Mouse (Mus musculus) layer of hippocampus, postnatal 10 days (tissue): ENCODE measurements around the gene Taf8. TPM values are rescaled to one million over a fixed set of nuclear protein-coding genes. Genes with fewer than 3 reads are reported as not detected.

Experiments
- DNase-seq, 2 experiments: peaks; one replicate each; pipeline ENCODE4 v3.0.0; 2021; ENCODE audit warnings: low spot score in 2 of 2
- total RNA-seq, 2 experiments: library from RNA; stranded (reverse); gene quantifications; 2 replicates each; pipeline ENCODE4 v1.2.3; 2021

Taf8 gene
- total RNA-seq, 2 experiments from 2014 or later: 16.7 to 17.0 TPM

GRCm38 (mm10) chr17:47436907-47437547 is 65.1 kb downstream of the Taf8 start, which contains the start of gene 1700001C19Rik:
Gene 1700001C19Rik (minus strand): TSS chr17:47437376.
- no peak for DNase-seq

GRCm38 (mm10) chr17:47436156-47436906 is 65.8 kb downstream of the Taf8 start, which contains the start of gene AI661453:
Gene AI661453 (plus strand): TSS chr17:47436615.
- DNase-seq: no peak

Other genes starting within 250 kb of the Taf8 start
- gene Mrps10, start 133.4 kb downstream of the Taf8 start, total RNA-seq: 10 to 100 TPM; 29.1 to 30.6 TPM
- under 1 TPM; 0.40 to 0.43 TPM for gene Guca1b, start 116.9 kb downstream of the Taf8 start, total RNA-seq
- 1 to 10 TPM in 1 of 2 experiments, not detected in 1; 1.2 TPM for gene Guca1a, start 101.7 kb downstream of the Taf8 start, total RNA-seq
- gene AI661453, start 65.7 kb downstream of the Taf8 start, total RNA-seq: under 1 TPM; 0.23 to 0.38 TPM
- gene 1700001C19Rik, start 64.9 kb downstream of the Taf8 start, total RNA-seq: under 1 TPM in 1 of 2 experiments, not detected in 1; 0.94 TPM
- gene Ccnd3, start 2.8 kb upstream of the Taf8 start, total RNA-seq: 10 to 100 TPM; 34.7 to 39.6 TPM
- gene Bysl, start 109.2 kb upstream of the Taf8 start, total RNA-seq: 10 to 100 TPM; 24.5 to 24.9 TPM
- gene Med20, start 109.3 kb upstream of the Taf8 start, total RNA-seq: 10 to 100 TPM; 23.9 to 24.8 TPM
- gene Gm20517, start 109.3 kb upstream of the Taf8 start, total RNA-seq: 10 to 100 TPM in 1 of 2 experiments, 1 to 10 TPM in 1; 6.6 to 10.1 TPM
- 10 to 100 TPM; 11.3 to 13.2 TPM for gene Usp49, start 128.4 kb upstream of the Taf8 start, total RNA-seq
- gene Tomm6, start 186.1 kb upstream of the Taf8 start, total RNA-seq: 100 to 1,000 TPM; 221 to 257 TPM
- 10 to 100 TPM; 31.2 to 31.4 TPM for gene Frs3, start 186.7 kb upstream of the Taf8 start, total RNA-seq
- gene Gm21981, start 192.2 kb upstream of the Taf8 start, total RNA-seq: 1 to 10 TPM; 4.4 to 5.7 TPM
- gene Prickle4, start 192.4 kb upstream of the Taf8 start, total RNA-seq: 1 to 10 TPM; 1.9 to 4.3 TPM
- not detected for gene Pgc, start 224.6 kb upstream of the Taf8 start, total RNA-seq
- 10 to 100 TPM in 1 of 2 experiments, 1 to 10 TPM in 1; 8.4 to 12.7 TPM for gene Tfeb, start 234.7 kb upstream of the Taf8 start, total RNA-seq